Mouse (Mus musculus): ENCODE measurements at regions not wholly inside any gene's neighbourhood (a gene's known extent, or its start where the extent isn't known, plus 50 kb on each side); places are given as distances from the start of the nearest gene placed in this dataset.

DNA sequence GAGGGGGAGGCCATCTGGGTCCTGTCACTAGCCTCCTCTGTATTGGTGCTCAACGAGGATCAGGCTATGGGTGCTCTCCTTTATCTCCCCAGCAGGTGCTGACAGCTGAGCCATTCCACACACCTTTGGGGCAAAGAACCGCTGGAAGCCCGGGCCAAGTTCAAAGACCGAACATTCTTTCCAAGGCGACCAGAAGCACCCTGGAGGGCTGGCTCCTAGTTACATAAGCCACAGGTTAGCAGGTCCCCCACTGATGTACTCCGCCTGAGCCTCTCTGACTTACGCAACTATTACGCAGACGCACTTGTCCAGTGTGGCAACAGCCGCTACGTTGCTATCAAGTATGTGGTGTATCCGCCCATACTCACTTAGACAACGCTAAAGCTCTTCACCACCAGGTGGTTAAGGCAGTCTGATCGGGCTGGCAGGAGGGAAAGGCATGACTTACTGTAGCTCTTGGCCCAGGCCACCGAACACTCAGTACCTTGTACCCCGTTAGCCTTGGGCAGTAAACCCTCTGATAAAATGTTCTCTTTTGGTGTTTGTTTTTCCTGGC is 69.2 kb downstream of the Gm33543 start:
- H3K27ac ChIP-seq (ENCODE audit: insufficient read depth, low read depth, low read length), result no peak overlapping the region
- no peaks in the 10 kb centered on the region for H3K27me3 ChIP-seq (ENCODE audit: control insufficient read depth, insufficient read depth, low read length)
- TF ChIP-seq CTCF (IDR thresholded peaks at IDR 0.05; ENCODE audit: extremely low read depth, insufficient read length, insufficient replicate concordance, low read depth, low read length), result no peak
- TF ChIP-seq POLR2A (IDR thresholded peaks at IDR 0.05; ENCODE audit: low read depth, low read length), result no peak
- no peak overlapping the region for H3K4me3 ChIP-seq (ENCODE audit: low read depth, low read length)
- 44% methylated on average over 16 of the region's 16 CpGs for WGBS
- peaks cover 2% of the 10 kb centered on the region; the same call in 1 of the 2 replicates for H3K4me1 ChIP-seq (ENCODE audit: control insufficient read depth, insufficient read depth, insufficient read length, low read length)
- H3K36me3 ChIP-seq (ENCODE audit: control insufficient read depth, insufficient read depth, low read length), result no peaks in the 10 kb centered on the region

DNA sequence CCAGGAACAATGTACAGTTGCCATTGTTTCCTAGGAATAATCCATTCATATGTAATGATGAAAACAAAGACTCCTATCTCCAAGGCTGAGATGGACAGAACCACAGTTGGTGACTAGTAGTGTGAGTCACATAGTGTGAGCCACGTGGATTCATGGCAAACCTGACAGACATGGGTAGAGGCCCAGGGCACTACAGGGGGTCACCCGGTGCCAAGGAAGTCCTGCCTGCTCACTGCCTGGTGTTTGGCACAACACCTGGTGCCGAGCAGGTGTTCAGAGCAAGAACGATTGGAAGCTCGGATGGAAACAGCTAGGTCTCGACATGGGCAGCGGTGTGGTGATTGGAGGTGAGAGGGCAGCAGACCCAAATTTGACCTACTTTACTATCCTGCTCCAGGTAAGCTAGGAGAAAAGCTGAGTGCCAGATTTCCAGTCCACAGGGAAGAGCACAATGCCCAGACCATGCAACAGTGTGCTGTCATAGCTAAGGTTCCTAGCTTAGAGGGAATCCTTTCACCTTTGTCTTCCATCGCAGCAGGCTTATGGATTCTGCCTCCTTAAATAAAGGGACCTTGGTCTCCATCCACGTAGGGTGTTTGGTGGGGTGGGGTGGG is 69.8 kb downstream of the Gm33543 start:
- H3K27me3 ChIP-seq (ENCODE audit: control insufficient read depth, insufficient read depth, low read length), result no peaks in the 10 kb centered on the region
- no peak overlapping the region for H3K4me3 ChIP-seq (ENCODE audit: low read depth, low read length)
- no peaks in the 10 kb centered on the region for H3K36me3 ChIP-seq (ENCODE audit: control insufficient read depth, insufficient read depth, low read length)
- no peak overlapping the region for H3K27ac ChIP-seq (ENCODE audit: insufficient read depth, low read depth, low read length)
- TF ChIP-seq POLR2A (IDR thresholded peaks at IDR 0.05; ENCODE audit: low read depth, low read length) (no peak), CTCF (IDR thresholded peaks at IDR 0.05; ENCODE audit: extremely low read depth, insufficient read length, insufficient replicate concordance, low read depth, low read length) (no peak)
- 59% methylated on average over 9 of the region's 9 CpGs for WGBS
- 0 out of 2 replicates have a peak, but pooled peaks cover 2% of the 10 kb centered on the region for H3K4me1 ChIP-seq (ENCODE audit: control insufficient read depth, insufficient read depth, insufficient read length, low read length)

DNA sequence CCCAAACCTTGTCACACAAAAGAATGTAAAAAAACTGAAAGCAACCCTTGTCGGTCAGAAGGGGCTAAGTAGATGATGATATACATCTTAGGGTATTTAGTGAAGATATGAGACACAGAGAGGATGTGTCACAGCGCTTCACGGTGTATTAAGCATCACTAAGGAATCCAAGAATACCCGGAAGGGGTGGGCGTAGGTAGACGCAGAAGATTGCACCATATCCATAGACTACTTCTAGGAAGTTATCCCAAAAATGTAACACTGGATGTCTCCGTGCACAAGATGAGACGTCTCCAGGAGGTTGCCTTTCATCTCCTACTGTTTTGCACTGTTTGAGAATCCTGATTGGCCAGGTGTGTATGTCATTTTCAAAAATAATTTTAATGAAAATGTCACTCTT is 73.8 kb downstream of the Gm33543 start:
- TF ChIP-seq POLR2A (IDR thresholded peaks at IDR 0.05; ENCODE audit: low read depth, low read length), result no peak
- Histone ChIP-seq H3K27ac (ENCODE audit: insufficient read depth, low read depth, low read length) (no peak overlapping the region), H3K36me3 (ENCODE audit: control insufficient read depth, insufficient read depth, low read length) (no peaks in the 10 kb centered on the region), H3K4me1 (ENCODE audit: control insufficient read depth, insufficient read depth, insufficient read length, low read length) (peaks cover 6% of the 10 kb centered on the region; the same call in 1 of the 2 replicates), H3K4me3 (ENCODE audit: low read depth, low read length) (no peak overlapping the region), H3K27me3 (ENCODE audit: control insufficient read depth, insufficient read depth, low read length) (no peaks in the 10 kb centered on the region)
- WGBS, result 89% methylated on average over 8 of the region's 8 CpGs

DNA sequence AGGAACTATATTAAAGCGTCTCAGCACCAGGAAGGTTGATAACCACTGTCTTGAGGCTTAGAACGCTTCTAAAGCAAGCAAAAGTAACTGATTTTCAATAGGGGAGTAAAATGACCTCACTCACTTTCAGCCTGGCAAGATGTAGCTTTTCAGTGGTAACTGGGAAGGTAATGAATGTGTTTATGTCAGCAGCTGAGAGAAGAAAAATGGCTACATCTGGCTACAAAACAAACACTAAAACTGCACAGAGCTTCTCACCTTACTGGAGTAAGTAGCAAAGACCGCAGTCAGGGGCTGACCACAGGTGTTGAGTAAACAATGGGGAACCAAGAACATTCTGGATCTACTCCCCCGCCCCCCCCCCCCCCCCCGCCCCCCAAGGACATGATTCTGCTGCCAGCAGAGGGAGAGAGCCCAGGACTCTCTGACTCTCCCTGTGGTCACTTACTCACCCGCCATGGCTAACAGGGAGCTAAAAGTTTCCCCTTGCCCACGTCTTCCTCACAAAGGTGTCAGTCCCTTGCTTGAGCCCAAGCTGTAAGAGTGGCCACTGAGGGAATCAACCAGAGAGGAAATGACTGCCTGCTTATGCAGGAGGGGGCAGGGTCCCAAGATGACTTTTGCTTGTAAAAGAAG is 75.1 kb downstream of the Gm33543 start:
- TF ChIP-seq POLR2A (IDR thresholded peaks at IDR 0.05; ENCODE audit: low read depth, low read length) (no peak), CTCF (IDR thresholded peaks at IDR 0.05; ENCODE audit: extremely low read depth, insufficient read length, insufficient replicate concordance, low read depth, low read length) (no peak)
- Histone ChIP-seq H3K4me3 (ENCODE audit: low read depth, low read length) (no peak overlapping the region), H3K27me3 (ENCODE audit: control insufficient read depth, insufficient read depth, low read length) (no peaks in the 10 kb centered on the region), H3K4me1 (ENCODE audit: control insufficient read depth, insufficient read depth, insufficient read length, low read length) (peaks cover 8% of the 10 kb centered on the region; the same call in 1 of the 2 replicates), H3K27ac (ENCODE audit: insufficient read depth, low read depth, low read length) (no peak overlapping the region), H3K36me3 (ENCODE audit: control insufficient read depth, insufficient read depth, low read length) (no peaks in the 10 kb centered on the region)
- 33% methylated on average over 7 of the region's 7 CpGs for WGBS

DNA sequence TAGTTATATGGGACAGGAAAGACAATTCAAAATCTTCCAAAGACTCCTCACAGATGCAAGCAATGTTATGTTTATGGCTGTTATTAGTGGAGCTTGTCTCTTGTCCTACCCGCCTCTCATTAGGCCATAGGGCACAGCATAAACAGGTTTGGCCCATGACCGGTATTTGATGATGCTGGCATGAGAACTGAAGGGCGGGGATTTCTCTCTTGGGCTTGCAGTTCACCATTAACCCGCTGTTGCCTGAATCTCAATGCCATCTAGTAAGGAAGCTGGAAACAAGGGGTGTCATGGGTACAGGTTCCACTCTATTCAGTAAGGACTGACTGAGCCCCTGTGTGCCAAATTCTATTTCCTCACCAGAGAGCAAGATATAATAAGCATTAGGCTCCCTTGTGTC is 78.6 kb downstream of the Gm33543 start:
- Histone ChIP-seq H3K4me3 (ENCODE audit: low read depth, low read length) (no peak overlapping the region), H3K27me3 (ENCODE audit: control insufficient read depth, insufficient read depth, low read length) (no peaks in the 10 kb centered on the region), H3K4me1 (ENCODE audit: control insufficient read depth, insufficient read depth, insufficient read length, low read length) (peaks cover 27% of the 10 kb centered on the region; the same call in 1 of the 2 replicates), H3K36me3 (ENCODE audit: control insufficient read depth, insufficient read depth, low read length) (no peaks in the 10 kb centered on the region), H3K27ac (ENCODE audit: insufficient read depth, low read depth, low read length) (peak overlapping the region; percentile 86)
- WGBS, result 21% methylated on average over 4 of the region's 4 CpGs
- TF ChIP-seq POLR2A (IDR thresholded peaks at IDR 0.05; ENCODE audit: low read depth, low read length) (no peak), CTCF (IDR thresholded peaks at IDR 0.05; ENCODE audit: extremely low read depth, insufficient read length, insufficient replicate concordance, low read depth, low read length) (no peak)

DNA sequence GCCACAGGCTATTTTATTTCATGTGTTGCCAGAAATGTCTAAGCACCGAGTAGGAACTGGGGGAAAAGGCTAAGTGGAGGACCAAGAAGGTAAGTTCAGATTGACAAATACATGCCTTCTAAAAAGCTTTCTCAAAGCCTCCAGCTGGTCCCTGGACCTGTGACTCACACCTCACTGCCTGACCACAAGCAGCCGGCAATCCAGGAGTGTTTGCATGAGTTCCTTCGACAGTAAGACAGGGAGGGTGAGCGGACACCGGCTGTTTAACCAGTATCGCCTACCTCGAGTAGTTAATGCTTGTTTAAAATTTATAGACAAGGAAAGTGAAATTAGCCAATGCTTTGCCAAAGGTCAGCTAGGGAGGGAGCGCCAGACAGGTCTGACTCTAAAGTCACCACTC is 80.1 kb downstream of the Gm33543 start:
- TF ChIP-seq POLR2A (IDR thresholded peaks at IDR 0.05; ENCODE audit: low read depth, low read length) (no peak), CTCF (IDR thresholded peaks at IDR 0.05; ENCODE audit: extremely low read depth, insufficient read length, insufficient replicate concordance, low read depth, low read length) (no peak)
- Histone ChIP-seq H3K4me1 (ENCODE audit: control insufficient read depth, insufficient read depth, insufficient read length, low read length) (peaks cover 36% of the 10 kb centered on the region; the same call in 1 of the 2 replicates), H3K4me3 (ENCODE audit: low read depth, low read length) (no peak overlapping the region), H3K27me3 (ENCODE audit: control insufficient read depth, insufficient read depth, low read length) (no peaks in the 10 kb centered on the region), H3K36me3 (ENCODE audit: control insufficient read depth, insufficient read depth, low read length) (no peaks in the 10 kb centered on the region), H3K27ac (ENCODE audit: insufficient read depth, low read depth, low read length) (peak overlapping the region; percentile 91)
- 16% methylated on average over 8 of the region's 8 CpGs for WGBS

DNA sequence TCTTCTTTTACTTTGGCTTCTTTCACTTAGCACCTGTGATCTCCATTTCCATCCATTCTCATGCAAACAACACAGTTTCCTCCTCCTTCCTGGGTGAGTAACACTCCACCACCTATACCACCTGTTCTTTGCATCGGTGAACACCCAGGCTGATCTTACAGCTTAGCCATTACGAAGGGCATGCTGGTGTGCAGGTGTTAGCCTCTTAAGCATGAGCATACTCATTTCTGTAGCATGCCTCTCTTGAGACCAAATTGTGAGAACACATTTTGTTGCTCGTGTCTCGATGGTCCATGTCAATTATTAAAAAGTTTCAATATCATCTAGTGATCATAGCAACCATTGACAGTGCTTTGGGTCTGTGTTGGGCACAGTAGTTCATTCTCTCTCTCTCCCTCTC is 80.8 kb downstream of the Gm33543 start:
- WGBS, result 64% methylated on average over 4 of the region's 4 CpGs
- H3K36me3 ChIP-seq (ENCODE audit: control insufficient read depth, insufficient read depth, low read length), result no peaks in the 10 kb centered on the region
- peak overlapping the region; percentile 91 for H3K27ac ChIP-seq (ENCODE audit: insufficient read depth, low read depth, low read length)
- H3K4me1 ChIP-seq (ENCODE audit: control insufficient read depth, insufficient read depth, insufficient read length, low read length), result peaks cover 38% of the 10 kb centered on the region; the same call in 1 of the 2 replicates
- H3K27me3 ChIP-seq (ENCODE audit: control insufficient read depth, insufficient read depth, low read length), result no peaks in the 10 kb centered on the region
- TF ChIP-seq POLR2A (IDR thresholded peaks at IDR 0.05; ENCODE audit: low read depth, low read length) (no peak), CTCF (IDR thresholded peaks at IDR 0.05; ENCODE audit: extremely low read depth, insufficient read length, insufficient replicate concordance, low read depth, low read length) (no peak)
- H3K4me3 ChIP-seq (ENCODE audit: low read depth, low read length), result no peak overlapping the region

Data from small intestine, adult 2 months (tissue).